Mouse (Mus musculus) forebrain, embryonic 10.5 days (tissue): ENCODE measurements around the gene Kcnh6. TPM values are rescaled to one million over a fixed set of nuclear protein-coding genes. Genes with fewer than 3 reads are reported as not detected.
A peak's percentile ranks its signal among the peaks of the same experiment; 100 is the strongest.

Source experiments
- DNase-seq: peaks from one replicate; pipeline ENCODE4 v3.0.0-alpha.2; 2017; ENCODE audit warnings: low spot score; ENCODE audit errors: extremely low spot score
- H3K27ac ChIP-seq: fragments of 300-500 bp; sonication (generic); 2 replicates; pipeline ENCODE4 v1.5.1; 2016; ENCODE audit warnings: mild to moderate bottlenecking
- H3K27me3 ChIP-seq: fragments of 300-500 bp; sonication (generic); 2 replicates; pipeline ENCODE4 v1.6.1; 2016; ENCODE audit warnings: mild to moderate bottlenecking; ENCODE audit not compliant: poor library complexity, severe bottlenecking
- H3K36me3 ChIP-seq: fragments of 300-500 bp; sonication (generic); replicated peaks from 2 replicates; pipeline ENCODE4 v1.6.1; 2016; ENCODE audit warnings: mild to moderate bottlenecking, moderate library complexity
- H3K4me1 ChIP-seq: fragments of 300-500 bp; sonication (generic); 2 replicates; pipeline ENCODE4 v1.6.1; 2016
- H3K4me3 ChIP-seq: fragments of 300-500 bp; sonication (generic); 2 replicates; pipeline ENCODE4 v1.5.1; 2016; ENCODE audit warnings: mild to moderate bottlenecking, moderate library complexity
- H3K9me3 ChIP-seq: fragments of 300-500 bp; sonication (generic); 2 replicates; pipeline ENCODE4 v1.6.1; 2016; ENCODE audit warnings: mild to moderate bottlenecking, moderate library complexity
- WGBS: fragments of 180-500 bp; shearing (Covaris S2); methylation state at CpG from one replicate; pipeline ENCODE4 v1.1.7; 2016; 5-methylcytosine and 5-hydroxymethylcytosine counted together
- polyA plus RNA-seq: library from polyadenylated mRNA; unstranded; fragments of >200 nt; fragmentation: Nextera tagmentation; extraction: Ambion mirVana; gene quantifications from 2 replicates; pipeline ENCODE4 v1.2.1, GENCODE M21; 2016

Kcnh6 gene
- polyA plus RNA-seq, 1 experiment from 2014 or later = 0.58 TPM

DNA sequence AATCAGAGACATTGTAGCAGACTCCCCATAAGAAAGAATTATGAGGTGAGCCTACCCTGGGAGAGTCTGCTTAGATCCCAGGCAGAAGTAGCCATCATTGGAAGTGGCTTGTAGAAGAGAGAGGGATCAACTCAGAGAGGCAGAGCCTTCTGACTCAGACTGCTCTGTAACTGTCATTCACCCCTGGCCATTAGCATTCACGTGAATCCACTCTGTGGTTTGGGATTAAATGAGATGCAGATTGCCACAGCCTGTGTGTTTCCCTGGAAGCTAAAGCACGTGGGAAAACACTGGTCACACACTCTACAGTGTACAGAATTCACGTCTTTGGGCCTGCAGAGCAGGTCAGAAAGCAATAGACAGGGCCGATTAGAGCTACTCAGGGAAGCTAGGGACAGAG is 23.5 kb upstream of the Kcnh6 start:
- DNase-seq = no peak
- Histone ChIP-seq H3K36me3 (no peaks in the 10 kb centered on the region), H3K4me1 (no peaks in the 10 kb centered on the region), H3K27me3 (no peaks in the 10 kb centered on the region), H3K9me3 (no peaks in the 10 kb centered on the region), H3K4me3 (no peak overlapping the region), H3K27ac (no peak overlapping the region)
- WGBS = 76% methylated on average over 4 of the region's 4 CpGs

- 84% methylated on average over 6 of the region's 6 CpGs for WGBS
- no peaks in the 10 kb centered on the region for H3K27me3 ChIP-seq
- H3K4me3 ChIP-seq = no peak overlapping the region
- H3K36me3 ChIP-seq = no peaks in the 10 kb centered on the region
- no peaks in the 10 kb centered on the region for H3K4me1 ChIP-seq
- no peak overlapping the region for H3K27ac ChIP-seq
- no peak for DNase-seq
- no peaks in the 10 kb centered on the region for H3K9me3 ChIP-seq
Observed at GRCm38 (mm10) chr11:105987446-105987845, 20.5 kb upstream of the Kcnh6 start.

DNA sequence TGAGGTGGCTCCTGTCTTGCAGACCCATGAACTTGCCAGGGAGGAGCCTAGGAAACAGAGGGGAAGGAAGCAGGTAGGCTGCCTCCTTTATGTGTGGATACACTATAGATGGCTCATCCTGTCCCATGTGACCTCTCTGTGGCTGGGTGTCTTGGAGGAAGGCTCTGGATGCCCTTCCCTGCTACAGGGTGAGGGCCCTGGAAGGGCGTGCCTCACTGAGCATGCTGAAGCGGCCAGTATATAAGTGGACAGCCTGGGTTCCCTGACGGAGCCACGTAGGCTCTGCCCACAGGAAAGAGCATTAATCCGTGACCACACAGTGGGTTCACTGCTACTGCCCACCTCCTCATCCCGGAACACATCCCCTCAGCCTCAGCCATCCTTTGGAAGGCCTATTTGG is 18.5 kb upstream of the Kcnh6 start:
- Histone ChIP-seq H3K27me3 (no peaks in the 10 kb centered on the region), H3K4me3 (no peak overlapping the region), H3K9me3 (no peaks in the 10 kb centered on the region), H3K36me3 (no peaks in the 10 kb centered on the region), H3K27ac (no peak overlapping the region), H3K4me1 (no peaks in the 10 kb centered on the region)
- WGBS = 78% methylated on average over 6 of the region's 6 CpGs
- no peak for DNase-seq

DNA sequence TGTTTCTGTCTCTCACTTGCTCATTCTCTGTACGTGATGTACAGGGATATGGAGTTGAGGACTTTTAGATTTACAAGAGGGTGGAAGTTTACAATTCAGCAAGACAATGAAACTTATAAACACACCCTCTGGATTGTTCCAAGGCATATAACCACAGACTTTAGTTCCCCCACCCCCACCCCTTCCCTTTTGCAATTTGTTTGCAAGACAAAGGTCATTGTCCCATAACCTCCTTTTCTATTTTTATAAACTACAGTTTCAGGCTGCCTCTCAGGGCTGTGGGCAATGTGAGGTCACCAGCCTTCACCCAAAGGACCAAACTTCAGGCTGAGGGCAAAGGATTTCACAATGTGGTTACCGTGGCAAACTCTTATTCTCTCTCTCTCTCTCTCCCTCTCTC is 17.7 kb upstream of the Kcnh6 start:
- H3K27me3 ChIP-seq = no peaks in the 10 kb centered on the region
- no peak for DNase-seq
- H3K4me3 ChIP-seq = no peak overlapping the region
- H3K4me1 ChIP-seq = no peaks in the 10 kb centered on the region
- 77% methylated on average over 2 of the region's 2 CpGs for WGBS
- no peaks in the 10 kb centered on the region for H3K9me3 ChIP-seq
- no peaks in the 10 kb centered on the region for H3K36me3 ChIP-seq
- no peak overlapping the region for H3K27ac ChIP-seq

GRCm38 (mm10) chr11:105994375-105994774 is 13.5 kb upstream of the Kcnh6 start, which contains the start of gene Ace3:
Ace3 (plus strand) TSS chr11:105994675.
- Histone ChIP-seq H3K4me1 (no peaks in the 10 kb centered on the region), H3K27me3 (no peaks in the 10 kb centered on the region), H3K9me3 (no peaks in the 10 kb centered on the region), H3K36me3 (no peaks in the 10 kb centered on the region), H3K27ac (no peak within 1 kb of the TSS), H3K4me3 (no peak within 1 kb of the TSS)
- 94% methylated on average over 3 of the region's 3 CpGs for WGBS
- DNase-seq = no peak

GRCm38 (mm10) chr11:106000062-106000461 is 7.9 kb upstream of the Kcnh6 start:
- Histone ChIP-seq H3K9me3 (no peaks in the 10 kb centered on the region), H3K4me1 (no peaks in the 10 kb centered on the region), H3K36me3 (no peaks in the 10 kb centered on the region), H3K27ac (no peak overlapping the region), H3K4me3 (no peak overlapping the region), H3K27me3 (no peaks in the 10 kb centered on the region)
- WGBS = 90% methylated on average over 6 of the region's 6 CpGs
- DNase-seq = no peak

GRCm38 (mm10) chr11:106001718-106002117 is 6.2 kb upstream of the Kcnh6 start:
- Histone ChIP-seq H3K27me3 (no peaks in the 10 kb centered on the region), H3K4me1 (no peaks in the 10 kb centered on the region), H3K27ac (no peak overlapping the region), H3K36me3 (no peaks in the 10 kb centered on the region), H3K4me3 (no peak overlapping the region), H3K9me3 (no peaks in the 10 kb centered on the region)
- 42% methylated on average over 4 of the region's 4 CpGs for whole genome bisulfite sequencing
- DNase-seq = no peak

- no peak for DNase-seq
- H3K36me3 ChIP-seq = no peaks in the 10 kb centered on the region
- no peaks in the 10 kb centered on the region for H3K9me3 ChIP-seq
- WGBS = 72% methylated on average over 1 of the region's 1 CpGs
- H3K27ac ChIP-seq = no peak overlapping the region
- H3K27me3 ChIP-seq = peaks cover 16% of the 10 kb centered on the region
- no peak overlapping the region for H3K4me3 ChIP-seq
- peaks cover 9% of the 10 kb centered on the region for H3K4me1 ChIP-seq
Observed at GRCm38 (mm10) chr11:106004576-106004975, 3.3 kb upstream of the Kcnh6 start.

DNA sequence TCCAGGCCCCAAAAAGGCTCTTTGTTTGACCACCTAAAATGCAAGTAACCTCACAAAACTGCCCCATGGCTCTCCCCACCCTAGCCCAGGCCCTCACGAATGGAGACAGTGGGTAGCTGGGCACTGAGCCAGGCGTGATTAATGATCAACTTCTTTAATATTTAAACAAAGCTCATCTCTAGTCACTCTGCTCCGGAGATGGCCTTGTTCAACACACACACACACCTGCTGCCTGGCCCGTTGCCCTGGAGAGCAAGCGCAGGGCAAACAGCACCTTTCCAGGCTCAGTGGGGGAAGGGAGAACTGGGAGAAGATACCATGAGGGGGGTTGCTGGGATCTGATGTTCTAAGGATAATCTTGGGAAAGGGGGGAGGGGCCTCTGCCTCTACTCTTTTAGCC is 2.0 kb upstream of the Kcnh6 start:
- Histone ChIP-seq H3K4me3 (no peak overlapping the region), H3K9me3 (no peaks in the 10 kb centered on the region), H3K4me1 (peaks cover 9% of the 10 kb centered on the region), H3K27me3 (peaks cover 16% of the 10 kb centered on the region), H3K36me3 (no peaks in the 10 kb centered on the region), H3K27ac (no peak overlapping the region)
- no peak for DNase-seq
- 51% methylated on average over 5 of the region's 5 CpGs for WGBS

DNA sequence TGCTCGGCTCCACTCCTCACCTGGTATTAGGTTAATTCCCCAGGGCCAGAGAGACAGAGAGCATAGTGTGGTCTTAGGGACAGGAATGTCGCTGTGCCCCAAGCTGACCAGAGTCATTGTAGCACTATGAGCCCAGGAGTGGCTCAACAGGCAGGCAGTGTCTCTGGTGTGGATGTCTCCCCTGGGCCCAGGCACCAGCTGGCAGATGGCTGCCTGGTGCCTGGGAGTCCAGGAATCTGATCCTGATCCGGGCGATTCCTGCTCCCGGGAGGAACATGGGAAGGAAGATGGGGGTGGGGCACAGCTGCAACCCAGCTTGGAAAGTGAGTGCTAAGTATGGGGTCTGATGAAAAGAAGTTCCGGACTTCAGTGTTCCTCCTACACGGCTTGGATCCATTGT is 4.8 kb downstream of the Kcnh6 start:
- 59% methylated on average over 7 of the region's 7 CpGs for WGBS
- peaks cover 14% of the 10 kb centered on the region for H3K27me3 ChIP-seq
- H3K9me3 ChIP-seq = no peaks in the 10 kb centered on the region
- H3K4me3 ChIP-seq = no peak overlapping the region
- no peak for DNase-seq
- no peak overlapping the region for H3K27ac ChIP-seq
- H3K4me1 ChIP-seq = peaks cover 11% of the 10 kb centered on the region
- no peaks in the 10 kb centered on the region for H3K36me3 ChIP-seq

GRCm38 (mm10) chr11:106013556-106014225 is 5.8 kb downstream of the Kcnh6 start:
- peaks cover 5% of the 10 kb centered on the region; the same call in 1 of the 2 replicates for H3K4me1 ChIP-seq
- H3K36me3 ChIP-seq = no peaks in the 10 kb centered on the region
- H3K27me3 ChIP-seq = peaks cover 8% of the 10 kb centered on the region
- DNase-seq = no peak
- H3K27ac ChIP-seq = no peak overlapping the region
- 72% methylated on average over 11 of the region's 11 CpGs for whole genome bisulfite sequencing
- H3K9me3 ChIP-seq = no peaks in the 10 kb centered on the region
- H3K4me3 ChIP-seq = no peak overlapping the region

- Histone ChIP-seq H3K36me3 (no peaks in the 10 kb centered on the region), H3K9me3 (no peaks in the 10 kb centered on the region), H3K4me1 (peaks cover 20% of the 10 kb centered on the region), H3K27ac (no peak overlapping the region), H3K4me3 (no peak overlapping the region), H3K27me3 (peaks cover 30% of the 10 kb centered on the region)
- DNase-seq = no peak
- 84% methylated on average over 5 of the region's 5 CpGs for WGBS
Observed at GRCm38 (mm10) chr11:106016440-106016839, 8.5 kb downstream of the Kcnh6 start.

GRCm38 (mm10) chr11:106020051-106020763 is 12.3 kb downstream of the Kcnh6 start:
- H3K9me3 ChIP-seq = no peaks in the 10 kb centered on the region
- peak; percentile 38 for DNase-seq
- under 1% methylated on average over 50 of the region's 50 CpGs for WGBS
- H3K27me3 ChIP-seq = peaks cover 44% of the 10 kb centered on the region
- peak overlapping the region; percentile 51 for H3K27ac ChIP-seq
- peak overlapping the region; percentile 61 for H3K4me3 ChIP-seq
- peaks cover 15% of the 10 kb centered on the region for H3K4me1 ChIP-seq
- no peaks in the 10 kb centered on the region for H3K36me3 ChIP-seq
